Mouse (Mus musculus) bone marrow macrophage, adult 2 months (primary cell): ENCODE data around the gene 4930544G11Rik. TPM values are rescaled to one million over a fixed set of nuclear protein-coding genes. Genes with fewer than 3 reads are reported as not detected.

ENCODE experiments used
- H3K27ac ChIP-seq: 2 replicates; pipeline ENCODE4 v1.5.1; 2012; ENCODE audit warnings: low read depth, low read length; ENCODE audit not compliant: insufficient read depth
- H3K4me1 ChIP-seq: 2 replicates; pipeline ENCODE4 v1.6.1; 2012; ENCODE audit warnings: low read length; ENCODE audit not compliant: control insufficient read depth, insufficient read depth
- H3K4me3 ChIP-seq: 2 replicates; pipeline ENCODE4 v1.5.1; 2012; ENCODE audit warnings: mild to moderate bottlenecking, low read length, moderate library complexity; ENCODE audit not compliant: insufficient read depth
- CTCF ChIP-seq: IDR thresholded peaks from 2 replicates; pipeline ENCODE4 v1.5.1; 2012; ENCODE audit warnings: low read depth, mild to moderate bottlenecking, low read length, moderate library complexity
- POLR2A ChIP-seq: IDR thresholded peaks from 2 replicates; pipeline ENCODE4 v1.6.1; 2012; ENCODE audit warnings: mild to moderate bottlenecking, low read depth, low read length, borderline replicate concordance
- polyA plus RNA-seq: library from polyadenylated mRNA; stranded (reverse); fragments of >200 nt; gene quantifications from 2 replicates; pipeline ENCODE4 v1.2.4, GENCODE M21; 2012; ENCODE audit not compliant: missing spikeins, insufficient read depth, insufficient read length

4930544G11Rik gene
- not detected in 2 replicates for polyA plus RNA-seq

DNA sequence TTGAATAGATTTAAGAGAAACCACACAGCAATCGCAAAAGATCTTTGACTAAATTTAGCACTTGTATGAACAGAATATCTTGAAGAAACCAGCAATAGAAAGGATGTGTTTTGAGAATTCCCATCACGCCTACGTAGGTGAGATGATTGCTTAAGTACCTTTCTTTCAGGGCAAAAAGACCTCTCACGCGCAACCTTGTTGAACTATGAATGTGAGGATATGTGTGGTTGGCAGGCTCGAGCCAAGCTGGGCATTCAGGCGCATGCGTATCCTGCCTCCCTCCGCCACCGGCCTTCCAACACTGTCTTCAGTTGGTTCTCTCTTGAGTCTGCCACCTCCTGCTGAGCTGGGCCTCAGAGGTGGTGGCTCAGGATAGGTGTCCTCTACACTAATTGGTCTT, at the start of gene 4930544G11Rik:
Gene 4930544G11Rik (plus strand): TSS at position 301 of the 400 bp plus-strand sequence.
- Histone ChIP-seq H3K4me3 (no peak within 1 kb of the TSS), H3K4me1 (no peaks in the 10 kb centered on the region), H3K27ac (no peak within 1 kb of the TSS)
- no peak for TF ChIP-seq CTCF
- no peak for TF ChIP-seq POLR2A

DNA sequence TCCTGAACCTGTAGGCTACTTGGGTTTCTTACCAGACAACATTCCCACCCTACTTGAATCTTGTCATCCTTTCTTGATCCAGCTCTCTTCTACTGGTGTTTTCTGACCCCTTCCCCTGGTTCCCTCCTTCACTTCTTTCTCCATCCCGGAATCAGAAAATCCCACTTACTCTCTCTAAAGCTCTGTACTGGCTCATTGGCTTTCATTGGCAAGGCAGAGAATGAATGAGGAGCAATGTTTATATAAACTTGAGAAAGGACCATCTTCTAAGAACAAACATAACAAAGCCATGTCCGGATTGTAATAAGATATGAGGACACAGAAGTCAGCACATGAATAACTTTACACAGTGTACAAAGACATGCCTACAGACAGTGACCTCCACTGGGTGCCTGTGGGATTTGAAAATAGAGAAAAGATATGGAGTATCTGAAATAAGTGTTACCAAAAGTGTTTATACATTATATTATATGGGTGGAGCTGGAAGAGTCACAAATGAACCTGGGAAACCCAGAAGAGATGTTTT, 45.7 kb upstream of the 4930544G11Rik start:
- H3K27ac ChIP-seq = no peak overlapping the region

DNA sequence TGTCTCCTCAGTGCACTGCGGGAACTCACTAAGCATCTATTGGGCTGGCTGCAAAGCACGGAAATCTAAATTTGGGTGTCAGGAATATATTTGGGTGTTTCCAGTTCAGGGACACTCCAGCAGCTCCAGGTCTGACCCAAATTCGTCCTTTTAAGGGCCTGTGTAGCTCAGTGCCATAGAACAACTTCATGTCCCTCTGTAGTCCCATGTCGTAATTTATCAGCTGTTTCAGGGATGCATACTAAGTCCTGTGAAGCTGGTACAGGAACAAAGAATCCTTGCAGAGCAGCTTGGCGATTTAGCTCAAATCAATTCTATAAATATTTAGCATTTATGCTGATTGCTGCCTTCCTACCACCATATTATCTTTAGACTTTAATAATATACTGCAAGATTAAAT, 37.0 kb upstream of the 4930544G11Rik start:
- Histone ChIP-seq H3K4me3 (no peak overlapping the region), H3K27ac (no peak overlapping the region), H3K4me1 (no peaks in the 10 kb centered on the region)
- no peak for TF ChIP-seq POLR2A
- TF ChIP-seq CTCF = no peak

More for the DNA sequence above, 45.7 kb upstream of the 4930544G11Rik start:
- no peaks in the 10 kb centered on the region for H3K4me1 ChIP-seq
- no peak for TF ChIP-seq POLR2A
- no peak for TF ChIP-seq CTCF
- H3K4me3 ChIP-seq = no peak overlapping the region

DNA sequence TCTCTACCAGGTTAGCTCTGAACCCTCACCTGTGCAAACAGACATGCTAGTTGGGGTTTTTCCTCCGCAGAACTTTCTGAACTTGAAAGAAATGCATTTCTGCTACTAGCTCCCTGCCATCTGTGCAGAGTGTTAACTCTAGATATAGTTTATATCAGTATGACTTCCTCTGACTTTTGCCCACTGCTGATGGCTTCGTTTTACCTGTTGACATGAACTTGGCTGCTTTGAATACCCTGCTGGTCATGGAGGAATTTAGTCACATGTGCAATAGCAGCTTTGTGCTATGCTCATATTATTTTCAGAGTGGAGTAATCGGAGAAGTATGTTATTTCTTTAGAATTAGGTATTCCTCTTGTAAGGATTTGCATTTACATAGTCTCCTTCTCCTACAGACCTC, 30.7 kb upstream of the 4930544G11Rik start:
- TF ChIP-seq POLR2A = no peak
- no peak for TF ChIP-seq CTCF
- Histone ChIP-seq H3K27ac (no peak overlapping the region), H3K4me1 (0 out of 2 replicates have a peak, but pooled peaks cover 2% of the 10 kb centered on the region), H3K4me3 (no peak overlapping the region)

- H3K4me1 ChIP-seq = 0 out of 2 replicates have a peak, but pooled peaks cover 2% of the 10 kb centered on the region
- H3K27ac ChIP-seq = no peak overlapping the region
- TF ChIP-seq CTCF (no peak), POLR2A (no peak)
- H3K4me3 ChIP-seq = no peak overlapping the region
Measured at GRCm38 (mm10) chr6:65923501-65924084, 28.8 kb upstream of the 4930544G11Rik start.

- H3K27ac ChIP-seq = no peak overlapping the region
- H3K4me1 ChIP-seq = 0 out of 2 replicates have a peak, but pooled peaks cover 2% of the 10 kb centered on the region
- TF ChIP-seq CTCF = no peak
- TF ChIP-seq POLR2A = no peak
- H3K4me3 ChIP-seq = no peak overlapping the region
Measured at GRCm38 (mm10) chr6:65925737-65926333, 26.6 kb upstream of the 4930544G11Rik start.

DNA sequence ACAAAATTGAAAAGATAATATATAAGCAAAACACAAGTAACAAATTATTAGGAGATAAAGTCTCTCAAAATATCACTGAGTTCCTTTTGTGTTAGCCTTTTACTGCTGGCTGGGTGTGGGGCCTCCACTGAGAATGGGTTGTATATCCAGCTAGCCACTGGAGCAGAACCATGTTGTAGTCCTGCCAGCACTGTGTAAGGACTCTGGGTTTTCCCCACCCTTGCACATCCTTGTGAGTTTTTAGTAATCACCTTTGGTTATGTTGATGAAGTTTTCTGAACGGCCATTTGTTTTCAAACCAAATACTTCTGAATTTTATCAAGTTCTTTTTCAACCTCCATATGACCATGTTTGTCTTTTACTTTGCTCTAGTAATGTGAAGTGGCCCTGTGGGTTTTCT, 21.9 kb upstream of the 4930544G11Rik start:
- H3K4me3 ChIP-seq = no peak overlapping the region
- no peak overlapping the region for H3K27ac ChIP-seq
- H3K4me1 ChIP-seq = no peaks in the 10 kb centered on the region
- no peak for TF ChIP-seq POLR2A
- TF ChIP-seq CTCF = no peak

GRCm38 (mm10) chr6:65932776-65933175, 19.6 kb upstream of the 4930544G11Rik start:
- TF ChIP-seq POLR2A (no peak), CTCF (no peak)
- no peaks in the 10 kb centered on the region for H3K4me1 ChIP-seq
- H3K4me3 ChIP-seq = no peak overlapping the region
- no peak overlapping the region for H3K27ac ChIP-seq

GRCm38 (mm10) chr6:65933177-65933576, 19.2 kb upstream of the 4930544G11Rik start:
- Histone ChIP-seq H3K4me1 (no peaks in the 10 kb centered on the region), H3K4me3 (no peak overlapping the region), H3K27ac (no peak overlapping the region)
- TF ChIP-seq POLR2A = no peak

- Histone ChIP-seq H3K4me1 (no peaks in the 10 kb centered on the region), H3K4me3 (no peak overlapping the region), H3K27ac (no peak overlapping the region)
- TF ChIP-seq POLR2A = no peak
Measured at GRCm38 (mm10) chr6:65935566-65936281, 16.7 kb upstream of the 4930544G11Rik start.
